Mouse (Mus musculus) CH12.LX (cell line): Measurements from ENCODE around the gene Rnf115. TPM values are rescaled to one million over a fixed set of nuclear protein-coding genes. Genes with fewer than 3 reads are reported as not detected.
A peak's percentile ranks its signal among the peaks of the same experiment; 100 is the strongest.

Source experiments
- DNase-seq: peaks from one replicate; pipeline ENCODE4 v3.0.0-alpha.2; 2013; ENCODE audit errors: extremely low read depth
- H3K27ac ChIP-seq: 2 replicates; pipeline ENCODE4 v1.5.1; 2012; ENCODE audit warnings: low read depth, mild to moderate bottlenecking, control low read depth, moderate library complexity; ENCODE audit not compliant: insufficient read depth
- H3K27me3 ChIP-seq: replicated peaks from 2 replicates; pipeline ENCODE3; 2012; ENCODE audit warnings: inconsistent platforms
- H3K36me3 ChIP-seq, 2 experiments: replicated peaks in 1 of 2; 2 replicates each; pipeline versions ENCODE3 to v1.6.1; 2012; ENCODE audit warnings: inconsistent platforms in 1 of 2, low read length in 1 of 2, mild to moderate bottlenecking in 1 of 2, mixed read lengths in 1 of 2, moderate library complexity in 1 of 2; ENCODE audit not compliant: control insufficient read depth in 1 of 2, insufficient read depth in 1 of 2
- H3K4me1 ChIP-seq, 2 experiments: 2 replicates each; pipeline ENCODE4 v1.6.1; 2012; ENCODE audit warnings: inconsistent platforms in 1 of 2, moderate library complexity in 1 of 2; ENCODE audit not compliant: insufficient read depth in 2 of 2, control insufficient read depth in 1 of 2
- H3K4me2 ChIP-seq: 2 replicates; pipeline ENCODE4 v1.6.1; 2012; ENCODE audit warnings: low read depth, mild to moderate bottlenecking, control low read depth; ENCODE audit not compliant: poor library complexity, insufficient read depth, severe bottlenecking
- H3K4me3 ChIP-seq, 3 experiments: fragments of 150-350 bp in 1 of 3; sonication (generic) in 1 of 3; replicated peaks in 1 of 3; 2 replicates each; pipeline versions ENCODE3 to v1.5.1; 2011 to 2012; ENCODE audit warnings: low read depth in 2 of 3, low read length in 2 of 3, mild to moderate bottlenecking in 2 of 3, moderate library complexity in 2 of 3, control low read depth in 1 of 3, improper control_type of control experiment in 1 of 3, inconsistent platforms in 1 of 3, mixed read lengths in 1 of 3; ENCODE audit not compliant: poor library complexity in 1 of 3
- H3K79me2 ChIP-seq: replicated peaks from 2 replicates; pipeline ENCODE4 v1.6.1; 2012; ENCODE audit warnings: mild to moderate bottlenecking, moderate library complexity; ENCODE audit not compliant: control insufficient read depth, poor library complexity, insufficient read depth, severe bottlenecking; ENCODE audit errors: extremely low read depth
- H3K9ac ChIP-seq: 2 replicates; pipeline ENCODE4 v1.6.1; 2012; ENCODE audit warnings: low read depth, mild to moderate bottlenecking, control low read depth, moderate library complexity; ENCODE audit not compliant: insufficient read depth
- H3K9me3 ChIP-seq: replicated peaks from 2 replicates; pipeline ENCODE3; 2012; ENCODE audit warnings: low read length, inconsistent platforms, mixed read lengths
- BHLHE40 ChIP-seq: IDR thresholded peaks from 2 replicates; pipeline ENCODE4 v1.6.1; 2011; ENCODE audit warnings: mild to moderate bottlenecking, low read depth, low read length, improper control_type of control experiment
- CHD1 ChIP-seq: IDR thresholded peaks from 2 replicates; pipeline ENCODE4 v1.6.1; 2012; ENCODE audit warnings: low read depth, low read length, improper control_type of control experiment, inconsistent platforms
- CHD2 ChIP-seq: IDR thresholded peaks from 2 replicates; pipeline ENCODE4 v1.6.1; 2011; ENCODE audit warnings: low read length, improper control_type of control experiment
- CTCF ChIP-seq, 2 experiments: IDR thresholded peaks in 1 of 2; conservative IDR thresholded peaks in 1 of 2; 2 replicates each; pipeline ENCODE4 v1.5.1; 2011 to 2012; ENCODE audit warnings: low read depth in 2 of 2, low read length in 2 of 2, improper control_type of control experiment in 1 of 2, inconsistent platforms in 1 of 2, mild to moderate bottlenecking in 1 of 2, moderate library complexity in 1 of 2
- ELF1 ChIP-seq: IDR thresholded peaks from 2 replicates; pipeline ENCODE4 v1.6.1; 2014; ENCODE audit warnings: low read depth, mild to moderate bottlenecking, inconsistent platforms, low read length, improper control_type of control experiment
- EP300 ChIP-seq: IDR thresholded peaks from 2 replicates; pipeline ENCODE4 v1.6.1; 2011; ENCODE audit warnings: low read length, improper control_type of control experiment
- ETS1 ChIP-seq: conservative IDR thresholded peaks from 2 replicates; pipeline ENCODE4 v1.6.1; 2012; ENCODE audit warnings: low read depth, mild to moderate bottlenecking, inconsistent platforms, low read length, improper control_type of control experiment, moderate library complexity
- GABPA ChIP-seq: IDR thresholded peaks from 2 replicates; pipeline ENCODE4 v1.6.1; 2012; ENCODE audit warnings: low read depth, low read length, improper control_type of control experiment, inconsistent platforms; ENCODE audit not compliant: insufficient replicate concordance
- HCFC1 ChIP-seq: IDR thresholded peaks from 2 replicates; pipeline ENCODE4 v1.6.1; 2012; ENCODE audit warnings: low read depth, mild to moderate bottlenecking, inconsistent platforms, low read length, improper control_type of control experiment
- JUN ChIP-seq: IDR thresholded peaks from 2 replicates; pipeline ENCODE4 v1.6.1; 2011; ENCODE audit warnings: low read depth, mild to moderate bottlenecking, low read length, improper control_type of control experiment, moderate library complexity; ENCODE audit not compliant: insufficient read depth
- JUND ChIP-seq: conservative IDR thresholded peaks from 2 replicates; pipeline ENCODE4 v1.6.1; 2011; ENCODE audit warnings: low read depth, low read length, improper control_type of control experiment
- KAT2A ChIP-seq: IDR thresholded peaks from 2 replicates; pipeline ENCODE4 v1.6.1; 2012; ENCODE audit warnings: low read length, improper control_type of control experiment, inconsistent platforms; ENCODE audit not compliant: insufficient replicate concordance
- MAZ ChIP-seq: IDR thresholded peaks from 2 replicates; pipeline ENCODE4 v1.6.1; 2012; ENCODE audit warnings: low read depth, mild to moderate bottlenecking, inconsistent platforms, low read length, improper control_type of control experiment, moderate library complexity
- MXI1 ChIP-seq: IDR thresholded peaks from 2 replicates; pipeline ENCODE4 v1.6.1; 2011; ENCODE audit warnings: mild to moderate bottlenecking, low read depth, low read length, improper control_type of control experiment
- NRF1 ChIP-seq: IDR thresholded peaks from 2 replicates; pipeline ENCODE4 v1.6.1; 2014; ENCODE audit warnings: low read depth, mild to moderate bottlenecking, inconsistent platforms, low read length, improper control_type of control experiment, moderate library complexity
- RAD21 ChIP-seq: IDR thresholded peaks from 2 replicates; pipeline ENCODE4 v1.6.1; 2011; ENCODE audit warnings: low read depth, mild to moderate bottlenecking, low read length, improper control_type of control experiment, moderate library complexity
- RCOR1 ChIP-seq: conservative IDR thresholded peaks from 2 replicates; pipeline ENCODE4 v1.6.1; 2012; ENCODE audit warnings: low read depth, mild to moderate bottlenecking, inconsistent platforms, low read length, improper control_type of control experiment
- SIN3A ChIP-seq: IDR thresholded peaks from 2 replicates; pipeline ENCODE4 v1.6.1; 2012; ENCODE audit warnings: low read length, improper control_type of control experiment, inconsistent platforms
- SMC3 ChIP-seq: IDR thresholded peaks from 2 replicates; pipeline ENCODE4 v1.6.1; 2011; ENCODE audit warnings: low read depth, low read length, improper control_type of control experiment
- TBP ChIP-seq: conservative IDR thresholded peaks from 2 replicates; pipeline ENCODE4 v1.6.1; 2011; ENCODE audit warnings: low read depth, low read length, improper control_type of control experiment
- USF2 ChIP-seq: conservative IDR thresholded peaks from 2 replicates; pipeline ENCODE4 v1.6.1; 2011; ENCODE audit warnings: low read depth, low read length, improper control_type of control experiment
- ZC3H11A ChIP-seq: IDR thresholded peaks from 2 replicates; pipeline ENCODE4 v1.6.1; 2012; ENCODE audit warnings: low read depth, mild to moderate bottlenecking, inconsistent platforms, low read length, improper control_type of control experiment
- ZKSCAN1 ChIP-seq: IDR thresholded peaks from 2 replicates; pipeline ENCODE4 v1.6.1; 2012; ENCODE audit warnings: low read depth, inconsistent platforms, low read length, improper control_type of control experiment, borderline replicate concordance
- ZNF384 ChIP-seq: IDR thresholded peaks from 2 replicates; pipeline ENCODE4 v1.6.1; 2012; ENCODE audit warnings: low read depth, low read length, improper control_type of control experiment, inconsistent platforms
- dilution Hi-C: fragments of 300-500 bp; cut with MboI; formaldehyde crosslinking; loops from 2 replicates; pipeline ENCODE4 v1.14.3; 2020; ENCODE audit warnings: low sequenced_read_pairs; ENCODE audit not compliant: extremely low pct_unique_long_range_greater_than_20kb, extremely low pct_ligation_motif_present
- in situ Hi-C: fragments of 300-500 bp; cut with MboI; formaldehyde crosslinking; loops from 3 replicates; pipeline ENCODE4 v1.14.3; 2019; ENCODE audit warnings: low sequenced_read_pairs, low pct_ligation_motif_present, low pct_unique_long_range_greater_than_20kb, mixed read lengths
- polyA plus RNA-seq: library from polyadenylated mRNA; unstranded; fragments of >175 nt; gene quantifications from 2 replicates; pipeline ENCODE4 v1.2.1, GENCODE M21; 2012; ENCODE audit warnings: low read depth; ENCODE audit not compliant: insufficient read length
- total RNA-seq, 2 experiments: library from RNA; depleted of rRNA; stranded (reverse); fragments of 300-350 nt in 1 of 2; fragments of >200 nt in 1 of 2; gene quantifications; 2 replicates each; pipeline ENCODE4 v1.2.3; 2012 to 2014

The Rnf115 gene
- total and polyA plus RNA-seq, 3 experiments, result 25.8 to 79.3 (median 64.7) TPM

GRCm38 (mm10) chr3:96700376-96700775, 27.1 kb upstream of the Rnf115 start:
- in situ Hi-C loops (loop anchor here (5.0 kb wide), 1 partner anchor 158 kb away; no protein-coding TSS in a partner anchor), dilution Hi-C loops (no loop called here)
- TF ChIP-seq ZC3H11A (no peak; the same call in 1 of the 2 replicates), RAD21 (peak; percentile 65), JUN (no peak), SIN3A (no peak), CTCF (conservative IDR thresholded peaks at IDR 0.05 in 1 of 2, IDR thresholded peaks at IDR 0.05 in 1 of 2; ENCODE audit: low read depth in 2 of 2, low read length in 2 of 2) (peak; percentile 48 to 86; a peak in 2 of 4 replicates), SMC3 (peak; percentile 81)
- Histone ChIP-seq H3K79me2 (peaks cover 4% of the 10 kb centered on the region), H3K4me2 (no peak overlapping the region), H3K4me1 (peaks cover 0 to 16% of the 10 kb centered on the region in 2 experiments; a peak in 2 of 4 replicates), H3K27ac (no peak overlapping the region), H3K9ac (no peak overlapping the region), H3K36me3 (peaks cover 46 to 63% of the 10 kb centered on the region in 2 experiments), H3K4me3 (no peak overlapping the region), H3K9me3 (peaks cover 12% of the 10 kb centered on the region), H3K27me3 (no peaks in the 10 kb centered on the region)
- peak; percentile 68 for DNase-seq

GRCm38 (mm10) chr3:96701003-96701402, 26.5 kb upstream of the Rnf115 start:
- dilution Hi-C loops, result no loop called here
- H3K9ac ChIP-seq, result no peak overlapping the region

GRCm38 (mm10) chr3:96704778-96705177, 22.7 kb upstream of the Rnf115 start:
- no peak overlapping the region for H3K4me2 ChIP-seq
- DNase-seq, result no peak
- no peaks in the 10 kb centered on the region for H3K27me3 ChIP-seq
- in situ Hi-C loops (loop anchor here (5.0 kb wide), 2 partner anchors 42 to 162 kb away; no protein-coding TSS in a partner anchor), dilution Hi-C loops (no loop called here)
- H3K4me3 ChIP-seq, result no peak overlapping the region
- H3K9ac ChIP-seq, result no peak overlapping the region
- peaks cover 12% of the 10 kb centered on the region for H3K9me3 ChIP-seq
- no peak overlapping the region for H3K27ac ChIP-seq
- H3K79me2 ChIP-seq, result no peaks in the 10 kb centered on the region
- peaks cover 47 to 79% of the 10 kb centered on the region in 2 experiments for H3K36me3 ChIP-seq
- 0 out of 2 replicates have a peak, but pooled peaks have one; percentile 5 for TF ChIP-seq SMC3
- no peak for TF ChIP-seq KAT2A
- TF ChIP-seq JUN, result no peak
- TF ChIP-seq TBP, result no peak
- TF ChIP-seq CTCF (conservative IDR thresholded peaks at IDR 0.05 in 1 of 2, IDR thresholded peaks at IDR 0.05 in 1 of 2; ENCODE audit: low read depth in 2 of 2, low read length in 2 of 2), result peak in 1 of 2 experiments; percentile 41; a peak in 2 of 4 replicates
- TF ChIP-seq JUND, result no peak
- peaks cover 3 to 8% of the 10 kb centered on the region in 2 experiments; a peak in 2 of 4 replicates for H3K4me1 ChIP-seq

More at GRCm38 (mm10) chr3:96701003-96701402, 26.5 kb upstream of the Rnf115 start:
- Histone ChIP-seq H3K4me2 (no peak overlapping the region), H3K27me3 (no peaks in the 10 kb centered on the region), H3K79me2 (peaks cover 4% of the 10 kb centered on the region), H3K4me3 (no peak overlapping the region), H3K27ac (no peak overlapping the region), H3K4me1 (peaks cover 0 to 9% of the 10 kb centered on the region in 2 experiments; a peak in 2 of 4 replicates), H3K9me3 (peaks cover 12% of the 10 kb centered on the region), H3K36me3 (peaks cover 46 to 69% of the 10 kb centered on the region in 2 experiments)
- TF ChIP-seq KAT2A (no peak), SIN3A (no peak), BHLHE40 (no peak), CHD1 (no peak), JUND (no peak), GABPA (no peak), ZC3H11A (no peak), HCFC1 (no peak), MAZ (no peak), RCOR1 (no peak), MXI1 (no peak), USF2 (no peak), ETS1 (no peak), CHD2 (no peak), ZKSCAN1 (no peak), ELF1 (no peak), EP300 (no peak), ZNF384 (no peak), NRF1 (no peak)
- no peak for DNase-seq
- in situ Hi-C loops, result loop anchor here (5.0 kb wide), 1 partner anchor 159 kb away; no protein-coding TSS in a partner anchor
